Mouse (Mus musculus) macrophage (primary cell): Measurements from ENCODE around the gene Vps9d1. TPM values are rescaled to one million over a fixed set of nuclear protein-coding genes. Genes with fewer than 3 reads are reported as not detected.
"Not testable (repeated sequence)": the region's sequence is repeated elsewhere in the genome, so short reads cannot be mapped to it uniquely, and the experiment has no call there.

ENCODE experiments used
- H3K27ac ChIP-seq: fragments of 350-480 bp; formaldehyde crosslinking; 2 replicates; pipeline ENCODE4 v1.9.0; 2021
- H3K36me3 ChIP-seq: fragments of 350-480 bp; formaldehyde crosslinking; 2 replicates; pipeline ENCODE4 v1.9.0; 2021; ENCODE audit errors: inconsistent target
- H3K4me3 ChIP-seq: fragments of 350-480 bp; formaldehyde crosslinking; 2 replicates; pipeline ENCODE4 v1.9.0; 2021; ENCODE audit errors: inconsistent target
- H3K79me2 ChIP-seq: fragments of 350-480 bp; formaldehyde crosslinking; 2 replicates; pipeline ENCODE4 v1.9.0; 2021; ENCODE audit errors: inconsistent target
- WGBS: methylation state at CpG from one replicate; pipeline ENCODE4 v1.1.7; 2026; ENCODE audit warnings: inconsistent platforms; ENCODE audit not compliant: missing documents; 5-methylcytosine and 5-hydroxymethylcytosine counted together
- polyA plus RNA-seq: library from polyadenylated mRNA; stranded (reverse); fragments of 250-400 nt; gene quantifications from 3 replicates; pipeline ENCODE4 v1.2.4, GENCODE M21; 2018; ENCODE audit warnings: inconsistent platforms

The Vps9d1 gene
- polyA plus RNA-seq, 1 experiment from 2014 or later, result 10.8 TPM

- H3K36me3 ChIP-seq, result peaks cover 54% of the 10 kb centered on the region
- WGBS, result 98% methylated on average over 7 of the region's 7 CpGs
- H3K27ac ChIP-seq, result no peak overlapping the region
Measured at GRCm38 (mm10) chr8:123242107-123242923, 11.8 kb downstream of the Vps9d1 start.

GRCm38 (mm10) chr8:123239398-123239797, 14.8 kb downstream of the Vps9d1 start:
- Histone ChIP-seq H3K4me3 (no peak overlapping the region), H3K27ac (no peak overlapping the region), H3K36me3 (peaks cover 26% of the 10 kb centered on the region; the same call in 1 of the 2 replicates), H3K79me2 (no peaks in the 10 kb centered on the region)
- 94% methylated on average over 10 of the region's 10 CpGs for WGBS

More at GRCm38 (mm10) chr8:123242107-123242923, 11.8 kb downstream of the Vps9d1 start:
- Histone ChIP-seq H3K4me3 (no peak overlapping the region), H3K79me2 (no peaks in the 10 kb centered on the region)

DNA sequence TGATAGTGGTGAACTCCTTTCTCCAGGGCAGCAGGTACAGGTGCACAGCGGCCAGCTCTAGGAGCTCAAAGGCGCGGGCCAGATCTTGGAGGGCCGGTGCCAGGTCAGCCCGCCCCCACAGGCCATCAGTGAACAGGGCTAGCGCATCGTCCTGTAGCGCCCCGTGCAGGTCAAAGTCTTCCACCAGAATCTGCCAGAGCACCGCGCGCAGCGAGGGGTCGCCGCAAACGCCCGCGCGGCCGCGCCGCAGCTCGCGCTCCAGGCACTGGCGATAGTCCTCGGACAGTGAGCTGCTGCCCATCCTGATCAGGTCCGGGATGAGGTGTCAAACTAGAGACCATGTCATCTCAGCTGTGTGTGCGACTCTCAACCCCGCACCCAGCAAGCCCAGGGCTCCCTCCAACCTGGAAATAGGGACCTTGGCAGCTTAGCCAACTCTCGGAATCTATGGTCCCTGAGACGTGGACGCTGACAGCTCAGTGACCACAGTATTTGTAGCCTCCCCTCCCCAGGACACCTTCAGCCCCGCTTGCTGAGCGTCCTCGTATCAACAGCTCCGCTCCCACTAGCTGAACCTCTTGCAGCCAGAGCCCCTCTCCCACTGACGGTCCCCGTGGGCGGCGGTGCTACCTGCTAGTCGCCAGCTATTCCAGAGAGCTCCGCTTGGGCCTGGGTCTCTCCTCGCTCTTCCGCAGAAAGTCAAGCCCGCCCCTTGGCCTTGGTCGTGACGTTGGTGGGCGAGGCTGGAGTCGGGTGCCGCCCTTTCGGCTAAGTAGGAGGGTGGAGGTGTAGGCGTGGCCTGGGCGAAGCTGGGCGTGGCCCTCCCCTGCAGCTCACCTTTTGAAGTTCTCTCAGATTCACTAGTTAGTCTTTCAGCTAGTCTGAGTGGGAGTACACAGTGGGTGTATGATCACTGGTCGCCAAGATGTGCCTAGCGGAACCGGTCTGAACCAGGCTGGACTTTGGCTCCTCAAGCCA, 18.3 kb downstream of the Vps9d1 start, which contains the start of gene Spata2l:
Gene Spata2l (minus strand): TSS at position 714 of the 978 bp plus-strand sequence.
- Histone ChIP-seq H3K36me3 (no peaks in the 10 kb centered on the region), H3K4me3 (peak within 1 kb of the TSS; percentile 88), H3K27ac (no peak within 1 kb of the TSS; the same call in 1 of the 2 replicates), H3K79me2 (no peaks in the 10 kb centered on the region)
- 4% methylated on average over 56 of the region's 57 CpGs for WGBS

GRCm38 (mm10) chr8:123234918-123235519, 19.1 kb downstream of the Vps9d1 start:
- H3K79me2 ChIP-seq, result no peaks in the 10 kb centered on the region
- WGBS, result 46% methylated on average over 11 of the region's 13 CpGs
- no peaks in the 10 kb centered on the region for H3K36me3 ChIP-seq
- no peak overlapping the region for H3K4me3 ChIP-seq
- H3K27ac ChIP-seq, result no peak overlapping the region

- H3K36me3 ChIP-seq, result no peaks in the 10 kb centered on the region
- 95% methylated on average over 10 of the region's 11 CpGs for WGBS
- H3K27ac ChIP-seq, result no peak overlapping the region
- no peaks in the 10 kb centered on the region for H3K79me2 ChIP-seq
- no peak overlapping the region for H3K4me3 ChIP-seq
Measured at GRCm38 (mm10) chr8:123233760-123234159, 20.4 kb downstream of the Vps9d1 start.

DNA sequence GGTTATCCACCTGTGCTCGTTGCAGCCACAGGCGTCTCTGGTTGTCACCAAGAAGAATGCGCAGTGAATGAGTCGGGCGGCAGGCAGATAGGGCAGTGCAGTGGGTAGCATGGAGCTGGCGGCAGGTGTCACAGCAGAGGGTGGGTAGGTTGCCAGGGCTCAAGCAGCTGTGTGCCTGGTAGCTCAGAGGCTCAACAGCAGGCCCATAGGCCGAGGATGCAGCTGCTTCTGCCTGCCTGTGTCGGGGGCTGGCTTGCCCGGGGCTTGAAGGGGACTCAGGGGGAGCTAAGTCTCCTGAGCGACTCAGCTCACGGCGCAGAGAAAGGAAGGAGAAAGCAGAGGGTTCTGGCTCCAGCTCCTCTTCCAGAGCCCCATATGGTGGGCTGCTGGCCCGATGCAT, 20.8 kb downstream of the Vps9d1 start:
- H3K27ac ChIP-seq, result no peak overlapping the region
- 91% methylated on average over 11 of the region's 13 CpGs for WGBS
- no peaks in the 10 kb centered on the region for H3K36me3 ChIP-seq
- H3K79me2 ChIP-seq, result no peaks in the 10 kb centered on the region
- H3K4me3 ChIP-seq, result no peak overlapping the region

GRCm38 (mm10) chr8:123232553-123232952, 21.6 kb downstream of the Vps9d1 start:
- Histone ChIP-seq H3K4me3 (no peak overlapping the region), H3K79me2 (no peaks in the 10 kb centered on the region), H3K27ac (no peak overlapping the region), H3K36me3 (no peaks in the 10 kb centered on the region)
- 78% methylated on average over 7 of the region's 7 CpGs for WGBS

DNA sequence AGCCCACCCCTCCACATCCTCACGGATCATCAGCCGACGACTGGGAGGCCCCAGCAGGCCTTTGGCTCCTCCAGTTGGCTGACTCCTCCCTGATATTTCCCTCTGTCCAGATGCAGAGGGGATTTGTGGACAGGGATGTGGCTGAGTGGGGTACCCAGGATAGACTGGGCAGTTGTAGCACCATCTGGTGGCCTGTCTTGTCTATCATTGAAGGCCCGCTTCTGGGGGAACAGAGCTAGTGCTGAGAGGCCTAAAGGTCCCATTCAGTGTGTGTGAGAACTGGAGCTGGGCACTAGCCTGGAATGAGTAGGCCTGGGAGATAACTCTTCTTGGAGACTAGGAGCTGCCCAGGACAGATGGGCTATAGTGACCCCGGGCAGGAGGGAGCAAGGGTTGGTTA, 22.4 kb downstream of the Vps9d1 start:
- 95% methylated on average over 5 of the region's 5 CpGs for WGBS
- no peak overlapping the region for H3K4me3 ChIP-seq
- H3K27ac ChIP-seq, result no peak overlapping the region
- H3K79me2 ChIP-seq, result no peaks in the 10 kb centered on the region
- no peaks in the 10 kb centered on the region for H3K36me3 ChIP-seq

DNA sequence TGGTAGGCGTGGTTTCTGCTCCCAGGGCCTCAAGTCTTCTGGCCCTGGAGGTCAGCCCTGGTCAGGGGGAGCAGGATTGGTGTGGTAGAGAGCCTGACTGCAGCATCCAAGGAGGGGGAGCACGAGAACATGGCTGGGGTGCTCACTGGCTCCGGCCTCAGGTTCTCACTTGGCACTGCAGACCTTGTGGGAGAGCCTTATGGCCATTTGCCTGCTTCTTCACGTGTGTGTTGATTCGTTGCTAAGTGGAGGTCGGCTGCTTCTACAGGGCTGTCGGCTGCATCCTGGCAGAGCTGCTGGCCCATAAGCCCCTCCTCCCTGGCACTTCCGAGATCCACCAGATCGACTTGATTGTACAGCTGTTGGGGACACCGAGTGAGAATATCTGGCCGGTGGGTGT, 23.8 kb downstream of the Vps9d1 start:
- not testable (repeated sequence) for H3K79me2 ChIP-seq, H3K27ac ChIP-seq, H3K36me3 ChIP-seq, H3K4me3 ChIP-seq
- WGBS, result 92% methylated on average over 7 of the region's 11 CpGs

DNA sequence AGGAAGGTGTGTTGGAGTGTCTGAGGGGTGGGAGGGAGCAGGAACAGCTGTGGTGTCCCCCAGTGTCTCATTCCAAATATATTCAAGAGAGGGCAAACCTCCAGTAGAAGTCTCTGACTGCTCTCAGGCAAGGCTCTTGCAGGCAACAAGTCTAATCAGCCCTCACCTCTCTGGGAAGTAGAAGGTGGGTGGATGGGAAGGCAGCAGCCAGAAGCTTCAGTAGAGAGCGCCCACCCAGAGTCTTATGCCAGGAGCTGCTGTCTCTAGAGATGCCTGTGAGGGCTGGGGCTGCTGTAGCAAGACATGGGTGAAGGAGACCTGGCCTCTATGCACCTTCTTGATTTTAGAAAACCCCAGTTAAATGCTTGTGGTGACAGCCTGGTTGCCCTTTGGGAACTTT, 25.7 kb downstream of the Vps9d1 start:
- WGBS, result 83% methylated on average over 1 of the region's 1 CpGs
- Histone ChIP-seq H3K4me3 (no peak overlapping the region), H3K27ac (no peak overlapping the region), H3K36me3 (no peaks in the 10 kb centered on the region), H3K79me2 (no peaks in the 10 kb centered on the region)

DNA sequence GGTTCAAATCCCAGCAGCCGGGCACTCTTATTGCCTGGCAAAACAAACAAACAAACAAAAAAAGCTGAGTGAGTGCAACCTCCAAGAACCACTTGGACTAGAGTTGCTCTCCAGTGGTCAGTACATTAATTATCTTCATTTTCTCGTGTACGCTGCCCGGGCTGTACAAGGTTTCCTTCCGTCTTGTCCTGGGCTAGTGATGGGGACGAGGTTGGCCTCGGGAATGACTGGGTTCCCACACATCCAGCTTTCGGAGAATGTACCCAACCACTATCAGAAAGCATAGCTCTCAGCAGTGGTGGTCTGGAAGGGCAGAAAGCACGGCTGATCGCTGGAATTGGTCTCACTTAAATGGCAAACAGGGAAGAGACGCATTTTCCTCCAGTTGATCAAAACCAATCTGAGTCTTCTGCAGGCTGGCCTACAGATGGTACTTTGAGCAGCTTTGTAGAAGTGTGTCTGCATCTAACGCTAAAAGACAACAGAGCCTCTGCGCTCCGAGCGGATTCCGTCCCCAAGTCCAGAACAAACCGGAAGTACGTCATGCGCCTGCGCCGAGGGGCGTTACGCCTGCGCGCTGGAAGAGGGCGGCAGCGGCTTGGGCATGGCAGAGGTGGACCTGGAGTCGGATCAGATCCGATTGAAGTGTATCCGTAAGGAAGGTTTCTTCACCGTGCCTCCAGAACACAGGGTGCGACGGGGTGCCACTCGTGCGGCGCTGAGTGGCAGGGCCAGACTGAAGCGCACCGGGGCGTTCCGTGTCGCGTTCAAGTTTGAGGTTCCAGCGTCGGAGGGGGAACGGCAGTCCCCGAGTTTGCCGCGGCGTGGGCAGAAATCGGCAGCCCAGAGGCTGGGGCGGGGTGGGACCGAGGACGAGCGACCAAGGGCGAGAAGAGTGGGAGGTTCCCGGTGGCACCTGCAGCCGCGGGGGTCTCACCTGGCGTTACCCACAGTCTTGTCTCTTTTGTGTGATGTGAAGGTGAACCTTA, 29.6 kb downstream of the Vps9d1 start, which contains the start of gene Cdk10:
Gene Cdk10 (plus strand): TSS at position 565 of the 989 bp plus-strand sequence.
- Histone ChIP-seq H3K79me2 (no peaks in the 10 kb centered on the region), H3K36me3 (no peaks in the 10 kb centered on the region), H3K4me3 (peak within 1 kb of the TSS; percentile 64), H3K27ac (peak within 1 kb of the TSS; percentile 62)
- 4% methylated on average over 59 of the region's 59 CpGs for WGBS

DNA sequence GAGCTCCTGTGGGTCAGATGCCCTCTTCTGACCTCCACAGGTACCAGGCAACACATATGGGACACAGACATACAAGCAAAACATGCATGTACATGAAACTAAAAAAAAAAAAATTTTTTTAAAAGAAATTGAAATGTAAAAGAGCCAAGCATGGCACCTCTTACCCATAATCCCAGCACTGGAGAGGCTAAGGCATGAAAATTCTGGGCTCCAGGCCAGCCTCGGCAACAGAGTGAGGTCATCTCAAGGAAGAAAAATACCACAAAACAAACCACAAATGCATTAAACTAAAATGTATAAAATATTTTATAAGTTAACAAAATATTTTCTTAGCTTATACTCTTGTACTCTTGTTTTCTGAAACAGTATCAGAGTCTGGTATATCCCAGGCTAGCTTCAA, 33.2 kb downstream of the Vps9d1 start:
- Histone ChIP-seq H3K27ac (no peak overlapping the region), H3K4me3 (no peak overlapping the region), H3K36me3 (no peaks in the 10 kb centered on the region), H3K79me2 (no peaks in the 10 kb centered on the region)
- 20% methylated on average over 1 of the region's 1 CpGs for WGBS

- Histone ChIP-seq H3K79me2 (peaks cover 21% of the 10 kb centered on the region), H3K36me3 (0 out of 2 replicates have a peak, but pooled peaks cover 4% of the 10 kb centered on the region), H3K4me3 (no peak overlapping the region), H3K27ac (no peak overlapping the region)
- WGBS, result 86% methylated on average over 3 of the region's 3 CpGs
Measured at GRCm38 (mm10) chr8:123215430-123215829, 38.7 kb downstream of the Vps9d1 start.
